Mouse (Mus musculus): ENCODE data around the gene Card6.

GRCm38 (mm10) chr15:5156355-5156754, 48.0 kb upstream of the Card6 start:
- no peak for TF ChIP-seq CTCF (IDR thresholded peaks at IDR 0.05; ENCODE audit: borderline replicate concordance, extremely low read depth, insufficient read depth, insufficient read length)
- TF ChIP-seq POLR2A (IDR thresholded peaks at IDR 0.05; ENCODE audit: borderline replicate concordance, extremely low read depth, insufficient read depth, insufficient read length, poor library complexity, severe bottlenecking) = no peak

All from brain, embryonic 14.5 days (tissue).